ENCODE assay signal across 8 mouse cellular contexts in genomic region chr11:53486822-53487594, GRCm38 (mm10). TPM values are rescaled to one million over a fixed set of nuclear protein-coding genes. Genes with fewer than 3 reads are reported as not detected.
DNase-seq lines count a peak whose midpoint lies in the region; ATAC-seq and TF ChIP-seq lines count a peak whose summit lies in the region.

No protein-coding gene starts in this region.

- peak; percentile 15; the same call in 1 of the 2 replicates for TF ChIP-seq CTCF in hindbrain, postnatal 0 days (IDR thresholded peaks at IDR 0.05; ENCODE audit: low read depth)

- DNase-seq in ovary, postnatal 36 days (ENCODE audit: low spot score): peak; percentile 37
- no peak for DNase-seq in ovary, postnatal 14 days (ENCODE audit: low spot score)
- peak; percentile 82 to 88 for DNase-seq in cerebellum, postnatal 25 days
- peak; percentile 25 for DNase-seq in hindbrain, postnatal 0 days (ENCODE audit: low spot score)
- no peak for DNase-seq in liver, embryonic 13.5 days
- peak; percentile 37 for DNase-seq in splenic B cell, adult 2 months (ENCODE audit: low read depth, low spot score)
- DNase-seq in adipocyte (ENCODE audit: low spot score): no peak
- DNase-seq in heart, adult 9 months (ENCODE audit: low spot score in 2 of 2): no peak

- no peaks in the 10 kb centered on the region for H3K9me3 ChIP-seq in hindbrain, postnatal 0 days (ENCODE audit: low read length)
- no peaks in the 10 kb centered on the region for H3K9me3 ChIP-seq in liver, embryonic 13.5 days (replicated peaks)

- H3K4me3 ChIP-seq in hindbrain, postnatal 0 days (ENCODE audit: low read length): peak overlapping the region; percentile 21
- no peak overlapping the region; the same call in 1 of the 2 replicates for H3K4me3 ChIP-seq in liver, embryonic 13.5 days (replicated peaks)

- 17% methylated on average over 27 of the region's 27 CpGs for WGBS in hindbrain, postnatal 0 days
- WGBS in liver, embryonic 13.5 days (ENCODE audit: insufficient replicate concordance): 11% methylated on average over 27 of the region's 27 CpGs

- ATAC-seq in hindbrain, postnatal 0 days: peak; percentile 58
- no peak for ATAC-seq in liver, embryonic 13.5 days (ENCODE audit: low read depth)

- H3K4me2 ChIP-seq in hindbrain, postnatal 0 days (ENCODE audit: low read depth, low read length): peak overlapping the region; percentile 48
- H3K4me2 ChIP-seq in liver, embryonic 13.5 days: peak overlapping the region; percentile 47

- no peaks in the 10 kb centered on the region for H3K36me3 ChIP-seq in hindbrain, postnatal 0 days (ENCODE audit: insufficient read depth, low read length)
- H3K36me3 ChIP-seq in liver, embryonic 13.5 days: no peaks in the 10 kb centered on the region
- H3K36me3 ChIP-seq in splenic B cell, adult 2 months (ENCODE audit: control insufficient read depth, insufficient read depth, low read length, poor library complexity, severe bottlenecking): no peaks in the 10 kb centered on the region

- peaks cover 4% of the 10 kb centered on the region; the same call in 1 of the 2 replicates for H3K27me3 ChIP-seq in hindbrain, postnatal 0 days (ENCODE audit: insufficient read depth, low read length)
- peaks cover 26% of the 10 kb centered on the region for H3K27me3 ChIP-seq in liver, embryonic 13.5 days
- no peaks in the 10 kb centered on the region for H3K27me3 ChIP-seq in splenic B cell, adult 2 months (ENCODE audit: control insufficient read depth, insufficient read depth, low read length, poor library complexity, severe bottlenecking)

- no peak overlapping the region for H3K27ac ChIP-seq in hindbrain, postnatal 0 days
- H3K27ac ChIP-seq in liver, embryonic 13.5 days: no peak overlapping the region

- 0 out of 2 replicates have a peak, but pooled peaks cover 4% of the 10 kb centered on the region for H3K4me1 ChIP-seq in hindbrain, postnatal 0 days (ENCODE audit: insufficient read depth, low read length)
- H3K4me1 ChIP-seq in liver, embryonic 13.5 days (replicated peaks): peaks cover 54% of the 10 kb centered on the region

- no peak overlapping the region for H3K9ac ChIP-seq in hindbrain, postnatal 0 days (replicated peaks; ENCODE audit: low read length)
- H3K9ac ChIP-seq in liver, embryonic 13.5 days: peak overlapping the region; percentile 28; the same call in 1 of the 2 replicates

RNA-seq across cellular contexts. Expression of gene Sowaha, which starts 6.9 kb away (rescaled TPM):
- 8.7 and 10.6 TPM in 2 replicates for total RNA-seq in hindbrain, postnatal 0 days (2014; rRNA removed)
- polyA plus RNA-seq in hindbrain, postnatal 0 days (2015; fragmentation: Nextera tagmentation; extraction: Ambion mirVana): 4.1 and 4.2 TPM in 2 replicates
- 11.0 and 13.2 TPM in 2 replicates for polyA plus RNA-seq in liver, embryonic 13.5 days (2015; fragmentation: Nextera tagmentation; extraction: Ambion mirVana)

RNA-seq across cellular contexts. Expression of gene Gm9945, which starts 7.0 kb away (rescaled TPM):
- not detected in 2 replicates for total RNA-seq in hindbrain, postnatal 0 days (2014; rRNA removed)
- polyA plus RNA-seq in hindbrain, postnatal 0 days (2015; fragmentation: Nextera tagmentation; extraction: Ambion mirVana): 0.39 and 0.53 TPM in 2 replicates
- 0.53 and 0.59 TPM in 2 replicates for polyA plus RNA-seq in liver, embryonic 13.5 days (2015; fragmentation: Nextera tagmentation; extraction: Ambion mirVana)

RNA-seq across cellular contexts. Expression of gene Gm9837, which starts 16.7 kb away (rescaled TPM):
- total RNA-seq in hindbrain, postnatal 0 days (2014; rRNA removed): not detected in 2 replicates
- polyA plus RNA-seq in hindbrain, postnatal 0 days (2015; fragmentation: Nextera tagmentation; extraction: Ambion mirVana): not detected in 2 replicates
- polyA plus RNA-seq in liver, embryonic 13.5 days (2015; fragmentation: Nextera tagmentation; extraction: Ambion mirVana): not detected in 2 replicates

RNA-seq across cellular contexts. Expression of gene Shroom1, which starts 30.0 kb away (rescaled TPM):
- 6.2 and 7.1 TPM in 2 replicates for total RNA-seq in hindbrain, postnatal 0 days (2014; rRNA removed)
- polyA plus RNA-seq in hindbrain, postnatal 0 days (2015; fragmentation: Nextera tagmentation; extraction: Ambion mirVana): 2.4 and 2.9 TPM in 2 replicates
- 1.5 and 1.6 TPM in 2 replicates for polyA plus RNA-seq in liver, embryonic 13.5 days (2015; fragmentation: Nextera tagmentation; extraction: Ambion mirVana)

RNA-seq across cellular contexts. Expression of gene Gm10447, which starts 30.1 kb away (rescaled TPM):
- not detected in 2 replicates for total RNA-seq in hindbrain, postnatal 0 days (2014; rRNA removed)
- polyA plus RNA-seq in hindbrain, postnatal 0 days (2015; fragmentation: Nextera tagmentation; extraction: Ambion mirVana): 0.10 TPM in 1 of 2 replicates, not detected in the other
- polyA plus RNA-seq in liver, embryonic 13.5 days (2015; fragmentation: Nextera tagmentation; extraction: Ambion mirVana): 0.07 TPM in 2 replicates

Comparison
In these comparisons a context has a peak if more than half of its experiments do, and no peak if none do; other contexts are left out.
1. DNase-seq: peak in ovary, postnatal 36 days (single experiment), cerebellum, postnatal 25 days (2 of 2), hindbrain, postnatal 0 days (single experiment) and splenic B cell, adult 2 months (single experiment); none in ovary, postnatal 14 days (single experiment), liver, embryonic 13.5 days (single experiment), adipocyte (single experiment) and heart, adult 9 months (0 of 2).